In genomic region chr14:31872130-31872529, GRCm38 (mm10) we compare ENCODE assay signal across 15 mouse cellular contexts. TPM values are rescaled to one million over a fixed set of nuclear protein-coding genes. Genes with fewer than 3 reads are reported as not detected.
DNase-seq lines count a peak whose midpoint lies in the region; TF ChIP-seq lines count a peak whose summit lies in the region.
"Had no signal": no experiment of that assay in that cellular context is flagged by ENCODE, and none has a peak within 500 bp of the region (broad histone marks: within the 10 kb centered on the region; RNA-seq: fewer than 3 reads in every experiment).

No protein-coding gene starts in this region.

- peak; percentile 66; the same call in 1 of the 2 replicates for TF ChIP-seq EP300 in heart, adult 2 months (IDR thresholded peaks at IDR 0.05; ENCODE audit: insufficient read depth, low read depth, low read length)

- H3K4me3 ChIP-seq in heart, adult 2 months: no peak overlapping the region
- no peak overlapping the region for H3K4me3 ChIP-seq in limb, embryonic 10.5 days
- no peak overlapping the region for H3K4me3 ChIP-seq in left cerebral cortex, adult 2 months
- H3K4me3 ChIP-seq: erythroblast, embryonic 14.5 days; midbrain, embryonic 12.5 days; neural tube, embryonic 12.5 days had no signal

- DNase-seq in adrenal gland, adult 2 months: peak; percentile 56
- DNase-seq in adrenal gland, adult 8-10 months: no peak
- DNase-seq in adrenal gland, postnatal 25 days: peak; percentile 29
- peak; percentile 36 to 68 for DNase-seq in heart, adult 2 months
- DNase-seq in heart, postnatal 14 days: peak; percentile 33 to 50
- no peak for DNase-seq in limb, embryonic 10.5 days (ENCODE audit: low spot score)
- no peak for DNase-seq in thymus, postnatal 14 days
- no peak for DNase-seq in left cerebral cortex, adult 2 months (ENCODE audit: extremely low spot score in 1 of 2, low spot score in 2 of 2)
- DNase-seq: cerebellum, adult 9-10 months; embryo, embryonic 11 days; lung, postnatal 10 days had no signal

- no peak for TF ChIP-seq POLR2A in heart, adult 2 months (IDR thresholded peaks at IDR 0.05; ENCODE audit: insufficient read depth, low read depth, low read length)

- H3K9me3 ChIP-seq in limb, embryonic 10.5 days (replicated peaks): no peaks in the 10 kb centered on the region

- H3K36me3 ChIP-seq in heart, adult 2 months (ENCODE audit: control insufficient read depth, insufficient read depth, low read length): no peaks in the 10 kb centered on the region
- H3K36me3 ChIP-seq in limb, embryonic 10.5 days: no peaks in the 10 kb centered on the region
- H3K36me3 ChIP-seq: midbrain, embryonic 12.5 days; neural tube, embryonic 12.5 days had no signal

- H3K4me1 ChIP-seq in heart, adult 2 months (ENCODE audit: control insufficient read depth, insufficient read depth, low read length): no peaks in the 10 kb centered on the region
- H3K4me1 ChIP-seq in limb, embryonic 10.5 days: no peaks in the 10 kb centered on the region
- H3K4me1 ChIP-seq: midbrain, embryonic 12.5 days; neural tube, embryonic 12.5 days had no signal

- no peak for TF ChIP-seq CTCF in heart, adult 2 months (IDR thresholded peaks at IDR 0.05)
- TF ChIP-seq CTCF in left cerebral cortex, adult 2 months (IDR thresholded peaks at IDR 0.05): no peak

- H3K27me3 ChIP-seq in heart, adult 2 months (ENCODE audit: control insufficient read depth, insufficient read depth, low read length): no peaks in the 10 kb centered on the region
- no peaks in the 10 kb centered on the region for H3K27me3 ChIP-seq in limb, embryonic 10.5 days (ENCODE audit: low read depth, poor library complexity, severe bottlenecking)
- H3K27me3 ChIP-seq: midbrain, embryonic 12.5 days; neural tube, embryonic 12.5 days had no signal

- 55% methylated on average over 5 of the region's 5 CpGs for WGBS in heart, adult 2 months
- 78% methylated on average over 5 of the region's 5 CpGs for WGBS in limb, embryonic 10.5 days

- H3K27ac ChIP-seq in heart, adult 2 months: peak overlapping the region; percentile 40
- no peak overlapping the region for H3K27ac ChIP-seq in limb, embryonic 10.5 days
- H3K27ac ChIP-seq in left cerebral cortex, adult 2 months: no peak overlapping the region
- H3K27ac ChIP-seq: hindbrain, embryonic 14.5 days; midbrain, embryonic 12.5 days; neural tube, embryonic 12.5 days had no signal

- no peak overlapping the region for H3K9ac ChIP-seq in heart, adult 2 months (ENCODE audit: low read depth, low read length)
- H3K9ac ChIP-seq: hindbrain, embryonic 14.5 days; midbrain, embryonic 12.5 days; neural tube, embryonic 12.5 days had no signal

- intact Hi-C loops in heart, adult 2 months (cut with DNase I): no loop called here
- intact Hi-C loops in heart, postnatal 14 days (cut with DNase I): no loop called here
- intact Hi-C loops in left cerebral cortex, adult 2 months (cut with DNase I): no loop called here

- no peaks in the 10 kb centered on the region for H3K79me2 ChIP-seq in heart, adult 2 months (replicated peaks; ENCODE audit: control insufficient read depth, insufficient read depth, low read length)

RNA-seq across cellular contexts. Expression of gene Ankrd28, which starts 41.7 kb away (rescaled TPM):
- total RNA-seq in adrenal gland, adult 2 months (2021): 10 to 100 TPM; 10.4 to 17.7 TPM
- polyA plus RNA-seq in adrenal gland, adult 2 months (2012; rRNA removed): 1.2 and 3.2 TPM in 2 replicates
- total RNA-seq in adrenal gland, adult 8-10 months (2022): 10 to 100 TPM; 18.5 to 30.1 (median 22.4) TPM
- total RNA-seq in adrenal gland, postnatal 25 days (2021): 20.6 and 25.6 TPM in 2 replicates
- 10 to 100 TPM; 22.1 to 27.7 TPM for total RNA-seq in heart, adult 2 months (2021)
- 6.6 and 17.4 TPM in 2 replicates for polyA plus RNA-seq in heart, adult 2 months (2012; rRNA removed)
- 10 to 100 TPM; 26.9 to 28.7 TPM for total RNA-seq in heart, postnatal 14 days (2021)
- polyA plus RNA-seq in limb, embryonic 10.5 days (2016; fragmentation: Nextera tagmentation; extraction: Ambion mirVana): 8.5 and 10.1 TPM in 2 replicates
- total RNA-seq in left cerebral cortex, adult 2 months (2021): 10 to 100 TPM; 47.8 to 51.3 TPM

Comparison
In these comparisons a context has a peak if more than half of its experiments do, and no peak if none do; other contexts are left out.
1. DNase-seq: peak in adrenal gland, adult 2 months (single experiment), adrenal gland, postnatal 25 days (single experiment), heart, adult 2 months (2 of 2) and heart, postnatal 14 days (2 of 2); none in adrenal gland, adult 8-10 months (single experiment), limb, embryonic 10.5 days (single experiment), thymus, postnatal 14 days (single experiment) and left cerebral cortex, adult 2 months (0 of 2).